ENCODE assay signal across 19 mouse cellular contexts in the genomic region with DNA sequence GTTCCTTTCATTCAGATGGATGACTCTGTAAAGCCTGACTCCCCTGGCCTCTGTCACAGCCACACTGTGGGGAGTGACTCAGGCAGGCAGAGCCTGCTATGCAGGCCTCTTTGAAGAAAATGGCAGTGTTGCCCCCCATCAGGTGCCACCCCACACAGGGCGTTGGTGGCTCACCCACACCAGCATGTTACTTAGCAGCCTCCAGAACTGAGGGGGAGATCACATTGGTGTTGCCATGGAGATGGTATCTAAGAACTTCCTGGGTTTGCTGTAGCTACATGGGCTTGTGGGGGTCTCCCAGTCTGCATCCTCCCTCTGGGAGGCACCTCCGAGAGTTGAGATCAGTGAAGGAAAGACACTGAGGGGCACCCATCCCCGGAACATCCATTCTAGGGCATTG. TPM values are rescaled to one million over a fixed set of nuclear protein-coding genes. Genes with fewer than 3 reads are reported as not detected.
A peak's percentile ranks its signal among the peaks of the same experiment; 100 is the strongest.
DNase-seq lines count a peak whose midpoint lies in the region; ATAC-seq lines count a peak whose summit lies in the region.
"Had no signal": no experiment of that assay in that cellular context is flagged by ENCODE, and none has a peak within 500 bp of the region (broad histone marks: within the 10 kb centered on the region; RNA-seq: fewer than 3 reads in every experiment).

No protein-coding gene starts in this region.

- no peak overlapping the region for H3K4me3 ChIP-seq in forebrain, embryonic 14.5 days (ENCODE audit: low read depth, low read length)
- no peak overlapping the region for H3K4me3 ChIP-seq in forebrain, embryonic 12.5 days (replicated peaks)
- no peak overlapping the region for H3K4me3 ChIP-seq in midbrain, embryonic 15.5 days
- no peak overlapping the region for H3K4me3 ChIP-seq in midbrain, embryonic 10.5 days
- H3K4me3 ChIP-seq: embryonic facial prominence, embryonic 12.5 days; heart, embryonic 12.5 days; hindbrain, embryonic 15.5 days; limb, embryonic 15.5 days had no signal

- no peak overlapping the region for H3K9ac ChIP-seq in forebrain, embryonic 14.5 days (ENCODE audit: low read length)
- H3K9ac ChIP-seq in forebrain, embryonic 12.5 days: no peak overlapping the region
- H3K9ac ChIP-seq in midbrain, embryonic 15.5 days: no peak overlapping the region
- H3K9ac ChIP-seq: embryonic facial prominence, embryonic 12.5 days; heart, embryonic 12.5 days; hindbrain, embryonic 15.5 days; limb, embryonic 15.5 days had no signal

- peak; percentile 19 for DNase-seq in forebrain, embryonic 14.5 days (ENCODE audit: low spot score)
- DNase-seq in midbrain, embryonic 10.5 days (ENCODE audit: low spot score): no peak
- peak; percentile 55 to 58 for DNase-seq in layer of hippocampus, adult 8-10 months (ENCODE audit: low spot score in 2 of 2)
- peak; percentile 65 for DNase-seq in telencephalon, adult 2 months (ENCODE audit: low read depth, low spot score)
- DNase-seq in T-cell, adult 2 months (ENCODE audit: low spot score): no peak
- DNase-seq: adrenal gland, postnatal 10 days; cerebellum, adult 2 months had no signal

- H3K36me3 ChIP-seq in forebrain, embryonic 14.5 days (ENCODE audit: control insufficient read depth, insufficient read depth, low read length): no peaks in the 10 kb centered on the region
- H3K36me3 ChIP-seq in forebrain, embryonic 12.5 days (replicated peaks): no peaks in the 10 kb centered on the region
- no peaks in the 10 kb centered on the region for H3K36me3 ChIP-seq in midbrain, embryonic 15.5 days (replicated peaks)
- no peaks in the 10 kb centered on the region for H3K36me3 ChIP-seq in midbrain, embryonic 10.5 days
- H3K36me3 ChIP-seq: embryonic facial prominence, embryonic 12.5 days; heart, embryonic 12.5 days; hindbrain, embryonic 15.5 days; limb, embryonic 15.5 days had no signal

- H3K9me3 ChIP-seq in forebrain, embryonic 14.5 days (replicated peaks; ENCODE audit: control insufficient read depth, low read length): no peaks in the 10 kb centered on the region
- no peaks in the 10 kb centered on the region for H3K9me3 ChIP-seq in forebrain, embryonic 12.5 days
- H3K9me3 ChIP-seq in midbrain, embryonic 15.5 days: no peaks in the 10 kb centered on the region
- no peaks in the 10 kb centered on the region for H3K9me3 ChIP-seq in midbrain, embryonic 10.5 days (replicated peaks)
- H3K9me3 ChIP-seq: embryonic facial prominence, embryonic 12.5 days; heart, embryonic 12.5 days; hindbrain, embryonic 15.5 days; limb, embryonic 15.5 days had no signal

- H3K4me1 ChIP-seq in forebrain, embryonic 14.5 days (ENCODE audit: control insufficient read depth, insufficient read depth, low read length): no peaks in the 10 kb centered on the region
- peaks cover 23% of the 10 kb centered on the region for H3K4me1 ChIP-seq in forebrain, embryonic 12.5 days
- peaks cover 25% of the 10 kb centered on the region for H3K4me1 ChIP-seq in midbrain, embryonic 15.5 days
- peaks cover 18% of the 10 kb centered on the region for H3K4me1 ChIP-seq in midbrain, embryonic 10.5 days
- H3K4me1 ChIP-seq: embryonic facial prominence, embryonic 12.5 days had no signal

- no peaks in the 10 kb centered on the region for H3K27me3 ChIP-seq in forebrain, embryonic 14.5 days (replicated peaks; ENCODE audit: control insufficient read depth, insufficient read depth, low read length)
- 0 out of 2 replicates have a peak, but pooled peaks cover 3% of the 10 kb centered on the region for H3K27me3 ChIP-seq in forebrain, embryonic 12.5 days
- no peaks in the 10 kb centered on the region for H3K27me3 ChIP-seq in midbrain, embryonic 15.5 days (replicated peaks)
- H3K27me3 ChIP-seq in midbrain, embryonic 10.5 days (ENCODE audit: low read depth, poor library complexity, severe bottlenecking): no peaks in the 10 kb centered on the region
- H3K27me3 ChIP-seq: embryonic facial prominence, embryonic 12.5 days; hindbrain, embryonic 15.5 days; limb, embryonic 15.5 days had no signal

- WGBS in forebrain, embryonic 14.5 days: 62% methylated on average over 3 of the region's 3 CpGs
- WGBS in forebrain, embryonic 12.5 days: 64% methylated on average over 3 of the region's 3 CpGs
- 44% methylated on average over 3 of the region's 3 CpGs for WGBS in midbrain, embryonic 15.5 days
- 67% methylated on average over 3 of the region's 3 CpGs for WGBS in midbrain, embryonic 10.5 days

- H3K4me2 ChIP-seq in forebrain, embryonic 14.5 days (ENCODE audit: low read length): no peak overlapping the region
- H3K4me2 ChIP-seq in forebrain, embryonic 12.5 days: no peak overlapping the region
- no peak overlapping the region for H3K4me2 ChIP-seq in midbrain, embryonic 15.5 days
- H3K4me2 ChIP-seq: embryonic facial prominence, embryonic 12.5 days; heart, embryonic 12.5 days; hindbrain, embryonic 15.5 days; limb, embryonic 15.5 days had no signal

- H3K27ac ChIP-seq in forebrain, embryonic 14.5 days (ENCODE audit: low read depth, low read length): no peak overlapping the region
- no peak overlapping the region for H3K27ac ChIP-seq in forebrain, embryonic 12.5 days
- H3K27ac ChIP-seq in midbrain, embryonic 15.5 days: no peak overlapping the region
- H3K27ac ChIP-seq in midbrain, embryonic 10.5 days (replicated peaks): no peak overlapping the region
- H3K27ac ChIP-seq: embryonic facial prominence, embryonic 12.5 days; hindbrain, embryonic 15.5 days; kidney, postnatal 0 days; limb, embryonic 15.5 days had no signal

- ATAC-seq in forebrain, embryonic 14.5 days: no peak
- ATAC-seq in forebrain, embryonic 12.5 days (ENCODE audit: low FRiP score): no peak
- ATAC-seq in midbrain, embryonic 15.5 days (replicated peaks): 0 out of 2 replicates have a peak, but pooled peaks have one; percentile 19
- no peak for ATAC-seq in activated CD4-positive, CD25-positive, alpha-beta regulatory T cell, adult 4 months
- ATAC-seq: intestine, postnatal 0 days had no signal

RNA-seq across cellular contexts. Expression of a gene that starts 52.8 kb away (rescaled TPM):
- 4.7 and 7.4 TPM in 2 replicates for polyA plus RNA-seq in forebrain, embryonic 14.5 days (2014; fragmentation: Nextera tagmentation; extraction: Ambion mirVana)
- polyA plus RNA-seq in forebrain, embryonic 12.5 days (2016; fragmentation: Nextera tagmentation; extraction: Ambion mirVana): 1.2 and 1.3 TPM in 2 replicates
- polyA plus RNA-seq in midbrain, embryonic 15.5 days (2015; fragmentation: Nextera tagmentation; extraction: Ambion mirVana): 21.3 and 25.7 TPM in 2 replicates
- polyA plus RNA-seq in midbrain, embryonic 10.5 days (2016; fragmentation: Nextera tagmentation; extraction: Ambion mirVana): 0.62 and 0.84 TPM in 2 replicates
- 100 to 1,000 TPM; 114 to 158 (median 135) TPM for total RNA-seq in layer of hippocampus, adult 8-10 months (2022)
- polyA plus RNA-seq in activated CD4-positive, CD25-positive, alpha-beta regulatory T cell, adult 4 months (2017; shearing (Covaris generic)): 1 to 10 TPM; 1.5 to 1.9 TPM
- total RNA-seq: common myeloid progenitor, adult 5-6 weeks; MEL; neutrophil, adult 5-6 weeks had no signal

Comparison
In these comparisons a context has a peak if more than half of its experiments do, and no peak if none do; other contexts are left out.
1. DNase-seq: peak in forebrain, embryonic 14.5 days (single experiment), layer of hippocampus, adult 8-10 months (2 of 2) and telencephalon, adult 2 months (single experiment); none in midbrain, embryonic 10.5 days (single experiment) and T-cell, adult 2 months (single experiment).